ENCODE assay signal across 8 mouse cellular contexts in genomic region chr11:116657311-116658223, GRCm38 (mm10). TPM values are rescaled to one million over a fixed set of nuclear protein-coding genes. Genes with fewer than 3 reads are reported as not detected.
DNase-seq lines count a peak whose midpoint lies in the region; ATAC-seq and TF ChIP-seq lines count a peak whose summit lies in the region.

No protein-coding gene starts in this region.

- H3K36me3 ChIP-seq in heart, embryonic 10.5 days, result no peaks in the 10 kb centered on the region
- no peaks in the 10 kb centered on the region for H3K36me3 ChIP-seq in kidney, embryonic 14.5 days (ENCODE audit: control insufficient read depth, insufficient read depth, low read length)

- H3K9ac ChIP-seq in kidney, embryonic 14.5 days (ENCODE audit: low read depth, low read length), result peak overlapping the region; percentile 38; the same call in 1 of the 2 replicates

- peak overlapping the region; percentile 41 for H3K4me2 ChIP-seq in kidney, embryonic 14.5 days (replicated peaks; ENCODE audit: low read depth, low read length)

- no peak for TF ChIP-seq CTCF in embryonic fibroblast, embryonic 13.5 days (IDR thresholded peaks at IDR 0.05; ENCODE audit: borderline replicate concordance, insufficient read depth, low read length)

- peak; percentile 90 for ATAC-seq in kidney, embryonic 14.5 days (ENCODE audit: low FRiP score, low TSS enrichment)
- ATAC-seq in monocyte, adult 5-6 weeks (replicated peaks; ENCODE audit: insufficient number of reproducible peaks, low FRiP score, low TSS enrichment, poor library complexity, severe bottlenecking), result peak; percentile 60; the same call in 1 of the 2 replicates

- no peaks in the 10 kb centered on the region for H3K9me3 ChIP-seq in heart, embryonic 10.5 days
- H3K9me3 ChIP-seq in kidney, embryonic 14.5 days (ENCODE audit: control insufficient read depth, low read length), result no peaks in the 10 kb centered on the region

- 9% methylated on average over 22 of the region's 22 CpGs for WGBS in heart, embryonic 10.5 days
- WGBS in kidney, embryonic 14.5 days, result 12% methylated on average over 22 of the region's 22 CpGs

- peak; percentile 41 to 53 for DNase-seq in B cell, adult 2 months
- peak; percentile 99 for DNase-seq in brain, adult 2 months (ENCODE audit: low read depth, low spot score)
- DNase-seq in heart, embryonic 10.5 days (ENCODE audit: low spot score), result peak; percentile 98
- peak; percentile 90 for DNase-seq in liver
- DNase-seq in spleen, postnatal 4 days (ENCODE audit: low spot score in 2 of 2), result peak; percentile 77 to 81

- H3K4me1 ChIP-seq in embryonic fibroblast, embryonic 13.5 days (ENCODE audit: control insufficient read depth, insufficient read depth, low read length), result no peaks in the 10 kb centered on the region
- H3K4me1 ChIP-seq in heart, embryonic 10.5 days, result peaks cover 79% of the 10 kb centered on the region
- H3K4me1 ChIP-seq in kidney, embryonic 14.5 days (ENCODE audit: control insufficient read depth, insufficient read depth, low read length), result peaks cover 32% of the 10 kb centered on the region; the same call in 1 of the 2 replicates

- no peak overlapping the region for H3K4me3 ChIP-seq in embryonic fibroblast, embryonic 13.5 days (ENCODE audit: insufficient read depth, low read length)
- H3K4me3 ChIP-seq in heart, embryonic 10.5 days, result peak overlapping the region; percentile 54
- H3K4me3 ChIP-seq in kidney, embryonic 14.5 days (ENCODE audit: low read length), result peak overlapping the region; percentile 28

- peak; percentile 90 for TF ChIP-seq POLR2A in embryonic fibroblast, embryonic 13.5 days (IDR thresholded peaks at IDR 0.05; ENCODE audit: low read depth, low read length)

- no peak overlapping the region for H3K27ac ChIP-seq in embryonic fibroblast, embryonic 13.5 days (ENCODE audit: insufficient read depth, low read length)
- peak overlapping the region; percentile 90 for H3K27ac ChIP-seq in heart, embryonic 10.5 days
- peak overlapping the region; percentile 83 for H3K27ac ChIP-seq in kidney, embryonic 14.5 days (ENCODE audit: low read depth, low read length)

- H3K27me3 ChIP-seq in heart, embryonic 10.5 days (ENCODE audit: insufficient read depth, poor library complexity, severe bottlenecking), result peaks cover 54% of the 10 kb centered on the region
- H3K27me3 ChIP-seq in kidney, embryonic 14.5 days (ENCODE audit: control insufficient read depth, insufficient read depth, low read length), result peaks cover 20% of the 10 kb centered on the region

RNA-seq across cellular contexts. Expression of gene Cygb, which starts 3.5 kb away (rescaled TPM):
- polyA plus RNA-seq in embryonic fibroblast, embryonic 13.5 days (2011; ENCODE audit: insufficient read length, low read depth, missing spikeins), result 0.74 TPM in 1 of 2 replicates, not detected in the other
- polyA plus RNA-seq in heart, embryonic 10.5 days (2016; fragmentation: Nextera tagmentation; extraction: Ambion mirVana), result 1.0 and 2.8 TPM in 2 replicates
- 11.0 and 11.3 TPM in 2 replicates for polyA plus RNA-seq in kidney, embryonic 14.5 days (2014; fragmentation: Nextera tagmentation; extraction: Ambion mirVana)
- 0.29 TPM in 1 of 3 replicates, not detected in the others for total RNA-seq in monocyte, adult 5-6 weeks (2017)

RNA-seq across cellular contexts. Expression of gene Prcd, which starts 4.2 kb away (rescaled TPM):
- polyA plus RNA-seq in embryonic fibroblast, embryonic 13.5 days (2011; ENCODE audit: insufficient read length, low read depth, missing spikeins), result not detected in 2 replicates
- polyA plus RNA-seq in heart, embryonic 10.5 days (2016; fragmentation: Nextera tagmentation; extraction: Ambion mirVana), result 0.60 and 0.78 TPM in 2 replicates
- polyA plus RNA-seq in kidney, embryonic 14.5 days (2014; fragmentation: Nextera tagmentation; extraction: Ambion mirVana), result 1.1 and 1.4 TPM in 2 replicates
- not detected in 3 replicates for total RNA-seq in monocyte, adult 5-6 weeks (2017)

RNA-seq across cellular contexts. Expression of gene Rhbdf2, which starts 30.7 kb away (rescaled TPM):
- polyA plus RNA-seq in embryonic fibroblast, embryonic 13.5 days (2011; ENCODE audit: insufficient read length, low read depth, missing spikeins), result 10.1 and 11.5 TPM in 2 replicates
- polyA plus RNA-seq in heart, embryonic 10.5 days (2016; fragmentation: Nextera tagmentation; extraction: Ambion mirVana), result 6.7 and 8.7 TPM in 2 replicates
- polyA plus RNA-seq in kidney, embryonic 14.5 days (2014; fragmentation: Nextera tagmentation; extraction: Ambion mirVana), result 5.4 and 7.2 TPM in 2 replicates
- 14.1 to 16.7 TPM (median 15.1 TPM) in 3 replicates for total RNA-seq in monocyte, adult 5-6 weeks (2017)

Comparison
In these comparisons a context has a peak if more than half of its experiments do, and no peak if none do; other contexts are left out.
1. DNase-seq: peak in every context shown above with its lines; median percentile 99 in brain, adult 2 months; 98 in heart, embryonic 10.5 days; 90 in liver; 79 in spleen, postnatal 4 days; 47 in B cell, adult 2 months.